Mouse (Mus musculus): ENCODE measurements at regions not wholly inside any gene's neighbourhood (a gene's known extent, or its start where the extent isn't known, plus 50 kb on each side); places are given as distances from the start of the nearest gene placed in this dataset.

- TF ChIP-seq CTCF (IDR thresholded peaks at IDR 0.05) (no peak), EP300 (IDR thresholded peaks at IDR 0.05) (no peak)
Observed at GRCm38 (mm10) chr10:38059050-38059449, 762.5 kb downstream of the Rfpl4b start.
